Mouse (Mus musculus): ENCODE results near the gene Sds. TPM values are rescaled to one million over a fixed set of nuclear protein-coding genes. Genes with fewer than 3 reads are reported as not detected.

Gene Sds
- polyA plus RNA-seq, 1 experiment from 2014 or later = 0.29 TPM

GRCm38 (mm10) chr5:120438469-120438868, 37.9 kb upstream of the Sds start:
- no peaks in the 10 kb centered on the region for H3K36me3 ChIP-seq (ENCODE audit: control insufficient read depth, insufficient read depth, low read length)
- peak overlapping the region; percentile 89 for H3K9ac ChIP-seq (replicated peaks; ENCODE audit: low read depth, low read length)
- peak overlapping the region; percentile 53 for H3K4me3 ChIP-seq (ENCODE audit: low read depth, low read length)
- ATAC-seq (ENCODE audit: low read depth) = no peak
- peak overlapping the region; percentile 91 for H3K27ac ChIP-seq (ENCODE audit: low read depth, low read length)
- WGBS = under 1% methylated on average over 13 of the region's 13 CpGs
- H3K4me1 ChIP-seq (ENCODE audit: control insufficient read depth, insufficient read depth, low read length) = peaks cover 8% of the 10 kb centered on the region
- H3K9me3 ChIP-seq (ENCODE audit: control insufficient read depth, low read length) = no peaks in the 10 kb centered on the region
- H3K27me3 ChIP-seq (ENCODE audit: control insufficient read depth, insufficient read depth, low read length) = peaks cover 20% of the 10 kb centered on the region
- H3K4me2 ChIP-seq (ENCODE audit: low read depth, low read length) = peak overlapping the region; percentile 74

GRCm38 (mm10) chr5:120438991-120439710, 37.2 kb upstream of the Sds start:
- peaks cover 8% of the 10 kb centered on the region for H3K4me1 ChIP-seq (ENCODE audit: control insufficient read depth, insufficient read depth, low read length)
- peak overlapping the region; percentile 53 for H3K4me3 ChIP-seq (ENCODE audit: low read depth, low read length)
- peak overlapping the region; percentile 74 for H3K4me2 ChIP-seq (ENCODE audit: low read depth, low read length)
- WGBS = 1% methylated on average over 27 of the region's 27 CpGs
- H3K36me3 ChIP-seq (ENCODE audit: control insufficient read depth, insufficient read depth, low read length) = no peaks in the 10 kb centered on the region
- no peak for ATAC-seq (ENCODE audit: low read depth)
- peak overlapping the region; percentile 91 for H3K27ac ChIP-seq (ENCODE audit: low read depth, low read length)
- peaks cover 15% of the 10 kb centered on the region for H3K27me3 ChIP-seq (ENCODE audit: control insufficient read depth, insufficient read depth, low read length)
- H3K9me3 ChIP-seq (ENCODE audit: control insufficient read depth, low read length) = no peaks in the 10 kb centered on the region
- peak overlapping the region; percentile 89 for H3K9ac ChIP-seq (replicated peaks; ENCODE audit: low read depth, low read length)

GRCm38 (mm10) chr5:120439887-120440670, 36.2 kb upstream of the Sds start:
- peak; percentile 36; the same call in 1 of the 2 replicates for ATAC-seq (ENCODE audit: low read depth)
- peak overlapping the region; percentile 53 for H3K4me3 ChIP-seq (ENCODE audit: low read depth, low read length)
- peak overlapping the region; percentile 91 for H3K27ac ChIP-seq (ENCODE audit: low read depth, low read length)
- WGBS = 1% methylated on average over 60 of the region's 61 CpGs
- H3K4me1 ChIP-seq (ENCODE audit: control insufficient read depth, insufficient read depth, low read length) = peaks cover 8% of the 10 kb centered on the region
- no peaks in the 10 kb centered on the region for H3K36me3 ChIP-seq (ENCODE audit: control insufficient read depth, insufficient read depth, low read length)
- peaks cover 13% of the 10 kb centered on the region for H3K27me3 ChIP-seq (ENCODE audit: control insufficient read depth, insufficient read depth, low read length)
- no peaks in the 10 kb centered on the region for H3K9me3 ChIP-seq (ENCODE audit: control insufficient read depth, low read length)
- H3K9ac ChIP-seq (replicated peaks; ENCODE audit: low read depth, low read length) = peak overlapping the region; percentile 89
- peak overlapping the region; percentile 74 for H3K4me2 ChIP-seq (ENCODE audit: low read depth, low read length)

DNA sequence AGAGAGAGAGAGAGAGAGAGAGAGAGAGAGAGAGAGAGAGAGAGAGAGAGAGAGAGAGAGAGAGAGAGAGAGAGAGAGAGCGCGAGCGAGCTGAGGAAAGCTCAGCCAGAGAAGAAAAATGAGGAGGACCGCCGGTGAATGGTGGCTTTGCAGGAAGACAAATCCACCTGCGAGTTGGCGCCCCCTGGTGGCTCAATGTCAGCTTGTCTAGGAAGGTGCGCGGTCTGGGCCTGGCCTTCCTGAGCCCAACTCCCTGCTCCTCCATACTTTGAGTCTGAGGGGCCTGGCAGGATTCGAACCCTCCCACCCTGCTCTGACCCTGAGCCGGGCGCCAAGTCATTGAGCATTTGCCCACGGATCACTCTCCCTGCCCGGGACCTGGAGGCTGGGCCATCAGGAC, 35.6 kb upstream of the Sds start:
- peaks cover 8% of the 10 kb centered on the region for H3K4me1 ChIP-seq (ENCODE audit: control insufficient read depth, insufficient read depth, low read length)
- no peaks in the 10 kb centered on the region for H3K36me3 ChIP-seq (ENCODE audit: control insufficient read depth, insufficient read depth, low read length)
- no peaks in the 10 kb centered on the region for H3K9me3 ChIP-seq (ENCODE audit: control insufficient read depth, low read length)
- peak overlapping the region; percentile 91 for H3K27ac ChIP-seq (ENCODE audit: low read depth, low read length)
- ATAC-seq (ENCODE audit: low read depth) = 0 out of 2 replicates have a peak, but pooled peaks have one; percentile 50
- WGBS = 2% methylated on average over 14 of the region's 14 CpGs
- H3K27me3 ChIP-seq (ENCODE audit: control insufficient read depth, insufficient read depth, low read length) = peaks cover 10% of the 10 kb centered on the region
- H3K9ac ChIP-seq (replicated peaks; ENCODE audit: low read depth, low read length) = peak overlapping the region; percentile 89; the same call in 1 of the 2 replicates
- no peak overlapping the region for H3K4me3 ChIP-seq (ENCODE audit: low read depth, low read length)
- H3K4me2 ChIP-seq (ENCODE audit: low read depth, low read length) = peak overlapping the region; percentile 74

DNA sequence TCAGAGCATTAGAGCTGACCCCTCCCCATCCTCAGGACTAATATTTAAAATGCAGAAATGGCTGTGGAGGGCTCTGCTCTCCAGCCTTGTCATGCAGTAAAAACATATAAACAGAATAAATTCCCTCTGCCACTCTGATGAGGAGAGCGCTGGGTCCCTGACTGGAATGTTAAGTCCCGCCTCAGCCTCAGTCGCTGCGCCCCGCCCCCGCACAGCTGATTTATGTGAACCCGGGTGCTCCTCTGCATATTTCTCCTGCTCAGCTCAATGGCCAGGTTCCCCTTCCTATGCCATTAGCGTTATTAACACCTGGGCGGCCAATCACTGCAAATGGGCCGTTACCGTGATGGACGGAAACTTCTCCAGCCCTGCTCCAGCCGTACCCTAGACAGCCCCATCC, 29.0 kb upstream of the Sds start:
- Histone ChIP-seq H3K9ac (replicated peaks; ENCODE audit: low read depth, low read length) (no peak overlapping the region), H3K4me1 (ENCODE audit: control insufficient read depth, insufficient read depth, low read length) (no peaks in the 10 kb centered on the region), H3K27me3 (ENCODE audit: control insufficient read depth, insufficient read depth, low read length) (no peaks in the 10 kb centered on the region), H3K36me3 (ENCODE audit: control insufficient read depth, insufficient read depth, low read length) (no peaks in the 10 kb centered on the region), H3K4me2 (ENCODE audit: low read depth, low read length) (no peak overlapping the region), H3K4me3 (ENCODE audit: low read depth, low read length) (no peak overlapping the region), H3K9me3 (ENCODE audit: control insufficient read depth, low read length) (no peaks in the 10 kb centered on the region), H3K27ac (ENCODE audit: low read depth, low read length) (0 out of 2 replicates have a peak overlapping the region, but pooled peaks have one; percentile 22)
- ATAC-seq (ENCODE audit: low read depth) = no peak; the same call in 1 of the 2 replicates
- 32% methylated on average over 13 of the region's 13 CpGs for WGBS

DNA sequence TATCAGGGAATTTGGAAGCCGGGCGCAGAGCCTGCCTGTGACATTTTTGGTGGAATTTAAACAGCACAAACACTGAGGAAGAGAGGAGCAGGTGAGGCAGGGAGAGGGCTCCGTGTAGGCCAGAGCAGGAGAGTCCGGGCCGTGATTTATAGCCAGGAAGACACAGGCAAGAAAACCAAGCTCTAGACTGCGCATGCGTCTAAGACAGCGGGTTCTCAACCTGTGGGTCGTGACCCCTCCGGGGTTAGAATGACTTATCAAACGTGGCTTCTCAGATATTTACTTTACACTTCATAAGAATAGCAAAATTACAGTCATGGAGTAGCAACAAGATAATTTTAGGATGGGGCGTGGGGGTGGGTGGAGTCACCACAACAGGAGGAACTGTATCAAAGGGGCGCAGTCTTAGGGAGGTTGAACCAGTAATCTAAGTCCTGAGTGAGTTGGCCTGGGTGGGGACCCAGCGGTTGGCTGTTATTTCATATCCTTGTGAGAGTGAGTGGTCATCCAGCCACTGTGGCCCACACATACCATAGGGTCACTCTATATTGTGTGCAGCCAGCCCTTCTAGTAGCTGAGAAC, 21.5 kb upstream of the Sds start:
- whole genome bisulfite sequencing = 36% methylated on average over 14 of the region's 14 CpGs
- H3K4me2 ChIP-seq (ENCODE audit: low read depth, low read length) = peak overlapping the region; percentile 26; the same call in 1 of the 2 replicates
- no peaks in the 10 kb centered on the region for H3K27me3 ChIP-seq (ENCODE audit: control insufficient read depth, insufficient read depth, low read length)
- no peaks in the 10 kb centered on the region for H3K9me3 ChIP-seq (ENCODE audit: control insufficient read depth, low read length)
- 0 out of 2 replicates have a peak, but pooled peaks have one; percentile 12 for ATAC-seq (ENCODE audit: low read depth)
- no peaks in the 10 kb centered on the region for H3K36me3 ChIP-seq (ENCODE audit: control insufficient read depth, insufficient read depth, low read length)
- H3K4me1 ChIP-seq (ENCODE audit: control insufficient read depth, insufficient read depth, low read length) = peaks cover 5% of the 10 kb centered on the region; the same call in 1 of the 2 replicates
- no peak overlapping the region for H3K4me3 ChIP-seq (ENCODE audit: low read depth, low read length)
- H3K27ac ChIP-seq (ENCODE audit: low read depth, low read length) = peak overlapping the region; percentile 62
- H3K9ac ChIP-seq (replicated peaks; ENCODE audit: low read depth, low read length) = no peak overlapping the region; the same call in 1 of the 2 replicates

DNA sequence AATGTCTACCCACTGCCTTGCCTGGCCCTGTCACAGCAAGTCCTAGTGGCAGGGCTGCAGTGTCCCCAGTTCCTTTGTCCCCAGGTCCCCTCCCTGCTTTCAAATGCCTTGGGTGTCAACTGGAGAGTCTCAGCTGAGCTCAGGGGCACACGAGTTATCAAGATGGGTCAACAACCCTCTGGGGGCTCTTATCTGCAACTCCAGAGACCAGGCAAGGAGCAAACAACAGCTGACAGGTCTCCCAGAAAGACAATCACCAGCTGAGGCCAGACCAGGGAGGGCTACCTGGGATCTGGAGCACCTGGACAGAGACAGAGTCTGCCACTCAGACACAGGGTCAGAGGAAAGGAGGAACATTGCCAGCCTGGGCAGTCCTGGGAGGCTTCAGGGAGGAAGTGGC, 20.1 kb upstream of the Sds start:
- Histone ChIP-seq H3K9ac (replicated peaks; ENCODE audit: low read depth, low read length) (no peak overlapping the region), H3K27ac (ENCODE audit: low read depth, low read length) (no peak overlapping the region), H3K36me3 (ENCODE audit: control insufficient read depth, insufficient read depth, low read length) (no peaks in the 10 kb centered on the region), H3K4me3 (ENCODE audit: low read depth, low read length) (no peak overlapping the region), H3K27me3 (ENCODE audit: control insufficient read depth, insufficient read depth, low read length) (no peaks in the 10 kb centered on the region), H3K9me3 (ENCODE audit: control insufficient read depth, low read length) (no peaks in the 10 kb centered on the region), H3K4me2 (ENCODE audit: low read depth, low read length) (no peak overlapping the region), H3K4me1 (ENCODE audit: control insufficient read depth, insufficient read depth, low read length) (peaks cover 5% of the 10 kb centered on the region; the same call in 1 of the 2 replicates)
- 17% methylated on average over 1 of the region's 1 CpGs for WGBS
- ATAC-seq (ENCODE audit: low read depth) = no peak

DNA sequence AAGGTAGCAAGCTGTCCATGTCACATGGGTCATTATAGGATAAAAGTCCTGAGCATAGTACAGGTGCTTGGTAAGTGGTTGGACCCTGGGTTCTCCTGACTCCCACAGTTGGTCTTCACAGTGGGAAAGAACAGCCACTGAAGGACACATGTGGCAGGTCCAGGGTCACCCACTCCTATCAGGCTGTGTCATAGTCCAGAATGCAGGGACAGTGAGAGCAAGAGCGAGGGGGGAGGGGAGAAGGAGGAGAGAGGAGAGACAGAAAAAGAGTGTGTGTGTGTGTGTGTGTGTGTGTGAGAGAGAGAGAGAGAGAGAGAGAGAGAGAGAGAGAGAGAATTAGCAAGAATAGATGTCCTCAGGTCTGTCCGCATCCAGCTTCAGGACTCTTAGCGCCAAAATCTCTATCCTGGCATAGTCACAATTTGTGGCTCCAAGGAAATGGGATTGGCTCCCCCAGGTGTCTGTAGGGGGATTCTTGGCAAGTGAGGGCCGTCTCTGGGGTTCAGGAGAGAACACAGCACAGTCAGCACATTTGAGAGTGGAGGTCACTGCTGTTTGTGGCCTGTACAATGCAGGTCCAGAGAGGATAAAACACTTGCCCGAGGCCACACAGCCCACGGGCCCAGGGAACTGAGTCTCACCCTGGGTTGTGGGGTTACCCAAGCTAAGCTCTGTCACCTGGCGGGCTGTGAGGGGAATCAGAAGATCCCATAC, 19.3 kb upstream of the Sds start:
- WGBS = 54% methylated on average over 7 of the region's 7 CpGs
- ATAC-seq (ENCODE audit: low read depth) = no peak
- no peak overlapping the region for H3K4me3 ChIP-seq (ENCODE audit: low read depth, low read length)
- H3K27me3 ChIP-seq (ENCODE audit: control insufficient read depth, insufficient read depth, low read length) = no peaks in the 10 kb centered on the region
- H3K9ac ChIP-seq (replicated peaks; ENCODE audit: low read depth, low read length) = no peak overlapping the region
- no peaks in the 10 kb centered on the region for H3K9me3 ChIP-seq (ENCODE audit: control insufficient read depth, low read length)
- no peak overlapping the region for H3K27ac ChIP-seq (ENCODE audit: low read depth, low read length)
- H3K4me1 ChIP-seq (ENCODE audit: control insufficient read depth, insufficient read depth, low read length) = peaks cover 5% of the 10 kb centered on the region; the same call in 1 of the 2 replicates
- H3K36me3 ChIP-seq (ENCODE audit: control insufficient read depth, insufficient read depth, low read length) = no peaks in the 10 kb centered on the region
- H3K4me2 ChIP-seq (ENCODE audit: low read depth, low read length) = no peak overlapping the region
